Mouse (Mus musculus) layer of hippocampus, postnatal 14 days (tissue): ENCODE measurements at regions not wholly inside any gene's neighbourhood (a gene's known extent, or its start where the extent isn't known, plus 50 kb on each side); places are given as distances from the start of the nearest gene placed in this dataset.

Experiments used
- DNase-seq, 2 experiments: peaks; one replicate each; pipeline ENCODE4 v3.0.0; 2021 to 2022; ENCODE audit warnings: low spot score in 2 of 2, mixed read lengths in 1 of 2

DNA sequence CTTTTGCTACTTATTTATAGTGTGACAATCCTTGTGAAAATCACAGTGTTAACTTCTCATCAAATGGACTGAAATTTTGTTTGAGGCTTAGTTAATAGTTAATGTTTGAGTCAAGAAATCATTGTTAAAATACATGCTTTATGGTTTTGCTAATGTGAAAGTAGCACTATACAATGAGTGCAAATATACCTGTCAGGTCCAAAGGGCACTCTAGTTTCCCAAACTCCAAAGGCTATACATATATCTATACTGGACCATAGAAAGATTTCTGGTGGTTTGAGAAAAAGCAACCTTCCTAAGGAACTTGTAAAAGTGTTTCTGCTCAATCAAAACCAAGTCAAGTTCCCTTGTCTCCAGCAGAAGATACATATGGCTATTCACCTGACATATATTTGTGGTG lies 258.3 kb upstream of the Dsel start:
- DNase-seq, result no peak

GRCm38 (mm10) chr1:112103451-112103850 lies 238.7 kb upstream of the Dsel start:
- peak in 1 of 2 experiments; percentile 0 for DNase-seq

GRCm38 (mm10) chr1:112059909-112060308 lies 195.2 kb upstream of the Dsel start:
- no peak for DNase-seq

DNA sequence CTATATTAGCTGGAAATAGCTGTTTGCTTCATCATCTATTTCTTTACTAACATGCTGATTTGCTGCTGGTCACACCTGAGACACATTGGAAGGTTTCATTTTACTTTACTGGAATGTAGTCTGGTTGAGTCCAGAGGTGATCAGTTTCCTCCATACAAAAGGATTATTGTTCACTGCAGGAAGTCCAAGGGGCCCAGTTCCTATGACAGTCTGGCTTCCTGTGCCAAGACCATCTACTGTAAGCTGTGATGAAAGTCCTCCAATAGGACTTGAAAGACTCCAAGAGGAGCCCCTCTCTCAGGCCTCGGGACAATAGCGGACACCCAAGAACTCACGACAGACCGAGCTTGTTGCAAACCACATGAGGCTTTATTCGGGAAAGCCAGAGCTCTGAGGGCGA lies 189.2 kb upstream of the Dsel start:
- DNase-seq, result no peak

- DNase-seq, result no peak
Measured at GRCm38 (mm10) chr1:112043061-112043460, 178.3 kb upstream of the Dsel start.

DNA sequence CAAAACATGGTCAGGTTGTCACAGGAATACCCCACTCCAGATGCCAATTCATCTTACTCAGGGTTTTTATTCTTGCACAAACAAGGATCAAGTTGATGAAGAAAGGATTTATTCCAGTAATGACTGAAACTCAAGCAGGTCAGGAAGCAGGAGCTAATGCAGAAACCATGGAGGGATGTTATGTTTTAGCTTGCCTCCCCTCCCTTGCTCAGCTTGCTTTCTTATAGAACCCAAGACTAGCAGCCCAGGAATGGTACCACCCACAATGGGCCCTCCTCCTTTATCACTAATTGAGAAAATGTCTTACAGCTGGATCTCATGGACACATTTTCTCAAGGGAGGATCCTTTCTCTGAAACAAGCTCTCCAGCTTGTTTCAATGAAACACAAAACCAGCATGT lies 175.2 kb upstream of the Dsel start:
- no peak for DNase-seq

DNA sequence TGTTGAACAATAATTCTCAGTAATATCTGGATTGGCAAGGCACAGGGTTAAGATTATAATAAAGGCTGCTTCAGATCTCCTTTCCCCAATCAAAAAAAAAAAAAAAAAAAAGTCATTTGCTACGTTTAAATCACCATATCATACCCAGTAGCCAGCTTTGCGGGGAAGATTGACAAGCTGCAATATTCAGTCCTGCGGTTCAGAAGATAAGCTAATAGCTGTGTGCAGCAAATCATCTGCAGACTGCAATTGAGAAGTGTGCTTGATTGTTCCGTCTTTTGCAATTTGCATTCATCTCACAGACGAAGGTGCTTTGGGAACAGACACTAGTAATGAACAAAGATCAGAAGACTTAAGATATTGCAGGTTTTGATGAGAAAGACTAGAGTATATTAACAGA lies 163.8 kb upstream of the Dsel start:
- no peak for DNase-seq
